Mouse (Mus musculus) cerebral cortex, adult 2 months (tissue): ENCODE data around the gene Rpl35a.

Experiments used
- WGBS: fragments of 180-500 bp; shearing (Covaris S2); methylation state at CpG from one replicate; pipeline ENCODE4 v1.1.7; 2018; 5-methylcytosine and 5-hydroxymethylcytosine counted together

Rpl35a gene

GRCm38 (mm10) chr16:33055655-33056054 is 598 bp upstream of the Rpl35a start:
- WGBS: 12% methylated on average over 10 of the region's 10 CpGs

GRCm38 (mm10) chr16:33056786-33057185 is 533 bp downstream of the Rpl35a start:
- WGBS: under 1% methylated on average over 24 of the region's 24 CpGs

- 87% methylated on average over 16 of the region's 16 CpGs for WGBS
Observed at GRCm38 (mm10) chr16:33058033-33058432, 1.8 kb downstream of the Rpl35a start.

- 82% methylated on average over 9 of the region's 9 CpGs for WGBS
Observed at GRCm38 (mm10) chr16:33058656-33059055, 2.4 kb downstream of the Rpl35a start.

- WGBS: 90% methylated on average over 1 of the region's 1 CpGs
Observed at GRCm38 (mm10) chr16:33059471-33059870, 3.2 kb downstream of the Rpl35a start.

- WGBS: 73% methylated on average over 2 of the region's 2 CpGs
Observed at GRCm38 (mm10) chr16:33060926-33061325, 4.7 kb downstream of the Rpl35a start.

- 48% methylated on average over 11 of the region's 11 CpGs for WGBS
Observed at GRCm38 (mm10) chr16:33061400-33061799, 5.1 kb downstream of the Rpl35a start.

GRCm38 (mm10) chr16:33062024-33062681 is 5.9 kb downstream of the Rpl35a start, which contains the start of gene Lmln:
Gene Lmln (plus strand): TSS chr16:33062521.
- under 1% methylated on average over 64 of the region's 64 CpGs for WGBS

GRCm38 (mm10) chr16:33062682-33063131 is 6.5 kb downstream of the Rpl35a start:
- under 1% methylated on average over 35 of the region's 35 CpGs for whole genome bisulfite sequencing

GRCm38 (mm10) chr16:33063267-33063666 is 7.0 kb downstream of the Rpl35a start:
- 6% methylated on average over 7 of the region's 7 CpGs for WGBS

GRCm38 (mm10) chr16:33064636-33065035 is 8.4 kb downstream of the Rpl35a start:
- WGBS: 84% methylated on average over 9 of the region's 9 CpGs

- 94% methylated on average over 6 of the region's 6 CpGs for WGBS
Observed at GRCm38 (mm10) chr16:33072871-33073557, 16.8 kb downstream of the Rpl35a start.

GRCm38 (mm10) chr16:33074967-33075366 is 18.7 kb downstream of the Rpl35a start:
- 77% methylated on average over 5 of the region's 5 CpGs for WGBS

GRCm38 (mm10) chr16:33076078-33076477 is 19.8 kb downstream of the Rpl35a start:
- WGBS: 81% methylated on average over 6 of the region's 6 CpGs

GRCm38 (mm10) chr16:33077069-33077627 is 20.9 kb downstream of the Rpl35a start:
- 64% methylated on average over 5 of the region's 5 CpGs for WGBS

- 92% methylated on average over 7 of the region's 7 CpGs for WGBS
Observed at GRCm38 (mm10) chr16:33080063-33080462, 23.8 kb downstream of the Rpl35a start.

- 94% methylated on average over 6 of the region's 6 CpGs for WGBS
Observed at GRCm38 (mm10) chr16:33082951-33083350, 26.7 kb downstream of the Rpl35a start.

- 91% methylated on average over 2 of the region's 2 CpGs for WGBS
Observed at GRCm38 (mm10) chr16:33083996-33084395, 27.7 kb downstream of the Rpl35a start.

GRCm38 (mm10) chr16:33085666-33086065 is 29.4 kb downstream of the Rpl35a start:
- 72% methylated on average over 8 of the region's 8 CpGs for WGBS
